21 mouse cellular contexts compared by ENCODE assay signal in genomic region chr12:83578356-83578755, GRCm38 (mm10). TPM values are rescaled to one million over a fixed set of nuclear protein-coding genes. Genes with fewer than 3 reads are reported as not detected.
DNase-seq lines count a peak whose midpoint lies in the region; ATAC-seq and TF ChIP-seq lines count a peak whose summit lies in the region.
"Had no signal": no experiment of that assay in that cellular context is flagged by ENCODE, and none has a peak within 500 bp of the region (broad histone marks: within the 10 kb centered on the region; RNA-seq: fewer than 3 reads in every experiment).

No protein-coding gene starts in this region.

- no peak overlapping the region for H3K4me3 ChIP-seq in gastrocnemius, adult 2 months
- no peak overlapping the region for H3K4me3 ChIP-seq in ES-E14 (ENCODE audit: insufficient read depth in 1 of 2, low read depth in 1 of 2, low read length in 2 of 2, poor library complexity in 1 of 2, severe bottlenecking in 1 of 2)
- no peak overlapping the region for H3K4me3 ChIP-seq in intestine, postnatal 0 days (ENCODE audit: low read depth, low read length)
- H3K4me3 ChIP-seq in liver, postnatal 0 days (ENCODE audit: low read depth, low read length): 0 out of 2 replicates have a peak overlapping the region, but pooled peaks have one; percentile 6
- no peak overlapping the region for H3K4me3 ChIP-seq in midbrain, embryonic 10.5 days
- H3K4me3 ChIP-seq: embryonic facial prominence, embryonic 15.5 days; hindbrain, embryonic 10.5 days; neural tube, embryonic 13.5 days had no signal

- H3K9me3 ChIP-seq in ES-E14 (ENCODE audit: control insufficient read depth, insufficient read depth, low read depth, low read length): no peaks in the 10 kb centered on the region
- no peaks in the 10 kb centered on the region for H3K9me3 ChIP-seq in intestine, postnatal 0 days (ENCODE audit: control insufficient read depth)
- H3K9me3 ChIP-seq in liver, postnatal 0 days (ENCODE audit: low read length): no peaks in the 10 kb centered on the region
- H3K9me3 ChIP-seq in midbrain, embryonic 10.5 days (replicated peaks): no peaks in the 10 kb centered on the region
- H3K9me3 ChIP-seq: embryonic facial prominence, embryonic 15.5 days; hindbrain, embryonic 10.5 days; neural tube, embryonic 13.5 days had no signal

- H3K27ac ChIP-seq in gastrocnemius, adult 2 months: peak overlapping the region; percentile 52
- peak overlapping the region; percentile 91; the same call in 1 of the 2 replicates for H3K27ac ChIP-seq in ES-E14 (ENCODE audit: insufficient read depth, low read depth, low read length, poor library complexity, severe bottlenecking)
- peak overlapping the region; percentile 91; the same call in 1 of the 2 replicates for H3K27ac ChIP-seq in intestine, postnatal 0 days (ENCODE audit: low read depth, low read length)
- H3K27ac ChIP-seq in liver, postnatal 0 days (ENCODE audit: low read depth): peak overlapping the region; percentile 96
- H3K27ac ChIP-seq in midbrain, embryonic 10.5 days (replicated peaks): no peak overlapping the region
- H3K27ac ChIP-seq: embryonic facial prominence, embryonic 15.5 days; hindbrain, postnatal 0 days; neural tube, embryonic 13.5 days had no signal

- peaks cover 8% of the 10 kb centered on the region for H3K36me3 ChIP-seq in ES-E14 (ENCODE audit: control insufficient read depth, insufficient read depth, low read length, poor library complexity, severe bottlenecking)
- H3K36me3 ChIP-seq in intestine, postnatal 0 days (ENCODE audit: control insufficient read depth, insufficient read depth): peaks cover 18% of the 10 kb centered on the region
- peaks cover 39% of the 10 kb centered on the region for H3K36me3 ChIP-seq in liver, postnatal 0 days (replicated peaks; ENCODE audit: insufficient read depth, low read length)
- peaks cover 67% of the 10 kb centered on the region for H3K36me3 ChIP-seq in midbrain, embryonic 10.5 days

- peaks cover 16 to 25% of the 10 kb centered on the region in 2 experiments for H3K4me1 ChIP-seq in ES-E14 (ENCODE audit: control insufficient read depth in 2 of 2, insufficient read depth in 2 of 2, low read length in 2 of 2, poor library complexity in 1 of 2)
- H3K4me1 ChIP-seq in intestine, postnatal 0 days (replicated peaks; ENCODE audit: control insufficient read depth, insufficient read depth, low read length): 0 out of 2 replicates have a peak, but pooled peaks cover 9% of the 10 kb centered on the region
- H3K4me1 ChIP-seq in liver, postnatal 0 days (ENCODE audit: insufficient read depth): peaks cover 37% of the 10 kb centered on the region
- H3K4me1 ChIP-seq in midbrain, embryonic 10.5 days: peaks cover 15% of the 10 kb centered on the region; the same call in 1 of the 2 replicates
- H3K4me1 ChIP-seq: embryonic facial prominence, embryonic 15.5 days had no signal

- intact Hi-C loops in gastrocnemius, adult 2 months (cut with DNase I): no loop called here

- WGBS in intestine, postnatal 0 days: 79% methylated on average over 2 of the region's 2 CpGs
- WGBS in liver, postnatal 0 days (ENCODE audit: insufficient replicate concordance): 82% methylated on average over 2 of the region's 2 CpGs
- WGBS in midbrain, embryonic 10.5 days: 81% methylated on average over 2 of the region's 2 CpGs

- no peak for DNase-seq in gastrocnemius, adult 2 months
- DNase-seq in gastrocnemius, postnatal 10 days: no peak
- no peak for DNase-seq in ES-E14 (ENCODE audit: low read depth, low spot score)
- DNase-seq in liver, postnatal 0 days: no peak
- DNase-seq in midbrain, embryonic 10.5 days (ENCODE audit: low spot score): no peak
- no peak for DNase-seq in kidney, postnatal 36 days
- DNase-seq: adrenal gland, postnatal 10 days; cerebellum, adult 18-20 months; cerebellum, postnatal 25 days; gastrocnemius, postnatal 14 days; layer of hippocampus, adult 9-11 months; midbrain, embryonic 14.5 days; right cerebral cortex, adult 18-20 months; thymus, adult 2 months had no signal

- H3K9ac ChIP-seq in ES-E14 (ENCODE audit: insufficient read depth, low read depth, low read length, poor library complexity, severe bottlenecking): no peak overlapping the region
- no peak overlapping the region for H3K9ac ChIP-seq in intestine, postnatal 0 days (ENCODE audit: low read depth, low read length)
- peak overlapping the region; percentile 56 for H3K9ac ChIP-seq in liver, postnatal 0 days (replicated peaks)
- H3K9ac ChIP-seq: embryonic facial prominence, embryonic 15.5 days; neural tube, embryonic 13.5 days had no signal

- no peak for TF ChIP-seq CTCF in gastrocnemius, adult 2 months (IDR thresholded peaks at IDR 0.05)
- TF ChIP-seq CTCF in intestine, postnatal 0 days (IDR thresholded peaks at IDR 0.05; ENCODE audit: low read depth): no peak
- no peak for TF ChIP-seq CTCF in liver, postnatal 0 days (IDR thresholded peaks at IDR 0.05; ENCODE audit: low read depth)

- H3K27me3 ChIP-seq in intestine, postnatal 0 days (replicated peaks; ENCODE audit: control insufficient read depth, insufficient read depth, low read length): no peaks in the 10 kb centered on the region
- no peaks in the 10 kb centered on the region for H3K27me3 ChIP-seq in liver, postnatal 0 days (ENCODE audit: insufficient read depth, low read length)
- H3K27me3 ChIP-seq in midbrain, embryonic 10.5 days (ENCODE audit: low read depth, poor library complexity, severe bottlenecking): no peaks in the 10 kb centered on the region
- H3K27me3 ChIP-seq: embryonic facial prominence, embryonic 15.5 days; neural tube, embryonic 13.5 days had no signal

- in situ Hi-C loops in ES-E14 (cut with MboI; ENCODE audit: low sequenced_read_pairs in 2 of 2, unreplicated experiment in 2 of 2): no loop called here

- no peak for ATAC-seq in intestine, postnatal 0 days
- no peak for ATAC-seq in liver, postnatal 0 days
- no peak for ATAC-seq in megakaryocyte-erythroid progenitor cell, adult 5-6 weeks (replicated peaks; ENCODE audit: low FRiP score, low TSS enrichment, poor library complexity, severe bottlenecking)
- ATAC-seq: CD4-positive, CD25-positive, alpha-beta regulatory T cell, adult 4 months; hindbrain, postnatal 0 days had no signal

- TF ChIP-seq EP300 in liver, postnatal 0 days (IDR thresholded peaks at IDR 0.05; ENCODE audit: low read depth): no peak

- no peak overlapping the region for H3K4me2 ChIP-seq in intestine, postnatal 0 days (replicated peaks; ENCODE audit: low read depth)
- H3K4me2 ChIP-seq in liver, postnatal 0 days (ENCODE audit: low read depth, low read length): peak overlapping the region; percentile 61; the same call in 1 of the 2 replicates
- H3K4me2 ChIP-seq: embryonic facial prominence, embryonic 15.5 days; neural tube, embryonic 13.5 days had no signal

TF ChIP-seq in ES-E14, 5 proteins besides CTCF, POLR2A, EP300 and RAD21:
- TF ChIP-seq HCFC1 (IDR thresholded peaks at IDR 0.05; ENCODE audit: borderline replicate concordance, insufficient read depth, low read length) (no peak), ZNF384 (IDR thresholded peaks at IDR 0.05; ENCODE audit: low read depth, low read length) (0 out of 2 replicates have a peak, but pooled peaks have one; percentile 19), CHD2 (IDR thresholded peaks at IDR 0.05; ENCODE audit: low read depth, low read length) (no peak)
TF ChIP-seq in ES-E14: peak in this region for 1.

RNA-seq across cellular contexts. Expression of gene Zfyve1, which starts 18.7 kb away (rescaled TPM):
- 10 to 100 TPM; 19.9 to 24.8 TPM for total RNA-seq in gastrocnemius, adult 2 months (2021)
- total RNA-seq in gastrocnemius, postnatal 10 days (2021): 10 to 100 TPM; 16.5 to 17.7 TPM
- total RNA-seq in ES-E14 (2012; rRNA removed): 38.2 and 39.9 TPM in 2 replicates
- 8.1 and 9.7 TPM in 2 replicates for polyA plus RNA-seq in intestine, postnatal 0 days (2015; fragmentation: Nextera tagmentation; extraction: Ambion mirVana)
- polyA plus RNA-seq in liver, postnatal 0 days (2015; fragmentation: Nextera tagmentation; extraction: Ambion mirVana): 5.5 and 6.4 TPM in 2 replicates
- polyA plus RNA-seq in midbrain, embryonic 10.5 days (2016; fragmentation: Nextera tagmentation; extraction: Ambion mirVana): 21.1 and 26.8 TPM in 2 replicates
- 14.2 and 20.2 TPM in 2 replicates for total RNA-seq in megakaryocyte-erythroid progenitor cell, adult 5-6 weeks (2014; fragmentation: Nextera tagmentation)
- total RNA-seq in megakaryocyte-erythroid progenitor cell, adult 5-6 weeks (2017): 6.7 and 10.7 TPM in 2 replicates

RNA-seq across cellular contexts. Expression of gene Rbm25, which starts 52.7 kb away (rescaled TPM):
- 10 to 100 TPM; 43.0 to 52.8 TPM for total RNA-seq in gastrocnemius, adult 2 months (2021)
- total RNA-seq in gastrocnemius, postnatal 10 days (2021): 10 to 100 TPM; 54.6 to 75.1 TPM
- total RNA-seq in ES-E14 (2012; rRNA removed): 146 and 151 TPM in 2 replicates
- polyA plus RNA-seq in intestine, postnatal 0 days (2015; fragmentation: Nextera tagmentation; extraction: Ambion mirVana): 133 and 142 TPM in 2 replicates
- 81.7 and 85.0 TPM in 2 replicates for polyA plus RNA-seq in liver, postnatal 0 days (2015; fragmentation: Nextera tagmentation; extraction: Ambion mirVana)
- 284 and 314 TPM in 2 replicates for polyA plus RNA-seq in midbrain, embryonic 10.5 days (2016; fragmentation: Nextera tagmentation; extraction: Ambion mirVana)
- 310 and 350 TPM in 2 replicates for total RNA-seq in megakaryocyte-erythroid progenitor cell, adult 5-6 weeks (2014; fragmentation: Nextera tagmentation)
- 341 and 447 TPM in 2 replicates for total RNA-seq in megakaryocyte-erythroid progenitor cell, adult 5-6 weeks (2017)

RNA-seq across cellular contexts. Expression of gene Dcaf4, which starts 58.1 kb away (rescaled TPM):
- total RNA-seq in gastrocnemius, adult 2 months (2021): 10 to 100 TPM; 18.0 to 24.5 TPM
- total RNA-seq in gastrocnemius, postnatal 10 days (2021): 10 to 100 TPM; 26.1 to 26.5 TPM
- 49.8 and 82.1 TPM in 2 replicates for total RNA-seq in ES-E14 (2012; rRNA removed)
- 7.3 and 7.4 TPM in 2 replicates for polyA plus RNA-seq in intestine, postnatal 0 days (2015; fragmentation: Nextera tagmentation; extraction: Ambion mirVana)
- 6.8 and 8.0 TPM in 2 replicates for polyA plus RNA-seq in liver, postnatal 0 days (2015; fragmentation: Nextera tagmentation; extraction: Ambion mirVana)
- polyA plus RNA-seq in midbrain, embryonic 10.5 days (2016; fragmentation: Nextera tagmentation; extraction: Ambion mirVana): 23.6 and 23.8 TPM in 2 replicates
- total RNA-seq in megakaryocyte-erythroid progenitor cell, adult 5-6 weeks (2014; fragmentation: Nextera tagmentation): 31.4 and 49.2 TPM in 2 replicates
- 29.8 and 38.6 TPM in 2 replicates for total RNA-seq in megakaryocyte-erythroid progenitor cell, adult 5-6 weeks (2017)
